In the genomic region with DNA sequence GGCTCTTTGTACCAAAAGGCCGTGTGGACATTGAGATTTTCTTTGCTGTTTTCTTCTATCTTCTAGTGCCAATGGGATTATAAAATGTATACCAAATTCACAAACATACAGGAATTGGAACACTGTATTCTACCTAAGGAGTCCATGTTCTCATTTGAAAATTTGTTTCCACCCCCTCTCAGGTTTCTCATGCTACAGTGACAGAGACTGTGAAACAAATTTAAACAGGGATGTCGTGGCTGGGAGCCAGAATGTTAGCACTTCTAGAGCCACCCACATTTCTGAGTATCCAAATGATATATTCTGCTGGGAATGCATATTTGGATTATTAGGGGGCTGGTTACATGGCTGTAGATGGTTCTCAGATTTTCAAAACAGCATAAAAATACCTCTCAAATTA, we compare ENCODE assay signal across 9 mouse cellular contexts.
"Had no signal": no experiment of that assay in that cellular context is flagged by ENCODE, and none has a peak within 500 bp of the region (broad histone marks: within the 10 kb centered on the region; RNA-seq: fewer than 3 reads in every experiment).

No protein-coding gene starts in this region.

- DNase-seq: kidney, adult 8-10 months; kidney, postnatal 25 days; layer of hippocampus, adult 9-11 months; layer of hippocampus, postnatal 36 days; lung, embryonic 14.5 days; lung, postnatal 10 days; lung, postnatal 4 days; midbrain, embryonic 14.5 days; thymus, postnatal 4 days had no signal
